Mouse (Mus musculus): ENCODE results near the gene Helq. TPM values are rescaled to one million over a fixed set of nuclear protein-coding genes. Genes with fewer than 3 reads are reported as not detected.

Gene Helq
- polyA plus RNA-seq, 1 experiment from 2014 or later, result 10.5 TPM

- no peaks in the 10 kb centered on the region for H3K36me3 ChIP-seq
- peaks cover 12% of the 10 kb centered on the region for H3K9me3 ChIP-seq
- H3K27me3 ChIP-seq (replicated peaks), result 0 out of 2 replicates have a peak, but pooled peaks cover 3% of the 10 kb centered on the region
- whole genome bisulfite sequencing, result 55% methylated on average over 8 of the region's 8 CpGs
- H3K27ac ChIP-seq (replicated peaks), result no peak overlapping the region
- no peak overlapping the region for H3K4me2 ChIP-seq
- H3K9ac ChIP-seq, result no peak overlapping the region
- H3K4me3 ChIP-seq, result no peak overlapping the region
- peaks cover 6% of the 10 kb centered on the region; the same call in 1 of the 2 replicates for H3K4me1 ChIP-seq
- ATAC-seq (ENCODE audit: extremely low read depth, insufficient number of reproducible peaks, low FRiP score, low TSS enrichment), result no peak
Observed at GRCm38 (mm10) chr5:100736919-100737318, 61.5 kb downstream of the Helq start.

- no peak overlapping the region for H3K27ac ChIP-seq (replicated peaks)
- H3K4me2 ChIP-seq, result no peak overlapping the region
- 66% methylated on average over 4 of the region's 4 CpGs for WGBS
- H3K27me3 ChIP-seq (replicated peaks), result 0 out of 2 replicates have a peak, but pooled peaks cover 3% of the 10 kb centered on the region
- no peak overlapping the region for H3K9ac ChIP-seq
- no peak for ATAC-seq (ENCODE audit: extremely low read depth, insufficient number of reproducible peaks, low FRiP score, low TSS enrichment)
- peaks cover 3% of the 10 kb centered on the region; the same call in 1 of the 2 replicates for H3K9me3 ChIP-seq
- H3K4me1 ChIP-seq, result peaks cover 6% of the 10 kb centered on the region; the same call in 1 of the 2 replicates
- no peak overlapping the region for H3K4me3 ChIP-seq
- H3K36me3 ChIP-seq, result no peaks in the 10 kb centered on the region
Observed at GRCm38 (mm10) chr5:100734535-100734934, 63.9 kb downstream of the Helq start.

GRCm38 (mm10) chr5:100728757-100729156 lies 69.6 kb downstream of the Helq start:
- Histone ChIP-seq H3K9me3 (peaks cover 3% of the 10 kb centered on the region), H3K36me3 (no peaks in the 10 kb centered on the region), H3K27me3 (replicated peaks) (no peaks in the 10 kb centered on the region), H3K4me1 (peaks cover 6% of the 10 kb centered on the region; the same call in 1 of the 2 replicates), H3K27ac (replicated peaks) (no peak overlapping the region), H3K9ac (no peak overlapping the region), H3K4me2 (no peak overlapping the region), H3K4me3 (no peak overlapping the region)
- ATAC-seq (ENCODE audit: extremely low read depth, insufficient number of reproducible peaks, low FRiP score, low TSS enrichment), result no peak
- WGBS, result 76% methylated on average over 13 of the region's 13 CpGs

GRCm38 (mm10) chr5:100726001-100726400 lies 72.4 kb downstream of the Helq start:
- H3K4me3 ChIP-seq, result no peak overlapping the region
- no peak for ATAC-seq (ENCODE audit: extremely low read depth, insufficient number of reproducible peaks, low FRiP score, low TSS enrichment)
- H3K4me2 ChIP-seq, result no peak overlapping the region
- H3K9me3 ChIP-seq, result peaks cover 4% of the 10 kb centered on the region
- no peaks in the 10 kb centered on the region for H3K4me1 ChIP-seq
- no peaks in the 10 kb centered on the region for H3K36me3 ChIP-seq
- WGBS, result 75% methylated on average over 4 of the region's 4 CpGs
- no peak overlapping the region for H3K9ac ChIP-seq
- no peak overlapping the region for H3K27ac ChIP-seq (replicated peaks)
- H3K27me3 ChIP-seq (replicated peaks), result 0 out of 2 replicates have a peak, but pooled peaks cover 8% of the 10 kb centered on the region

- H3K27me3 ChIP-seq (replicated peaks), result peaks cover 36% of the 10 kb centered on the region
- under 1% methylated on average over 43 of the region's 56 CpGs for WGBS
- H3K27ac ChIP-seq (replicated peaks), result no peak within 1 kb of the TSS
- peak within 1 kb of the TSS; percentile 79 for H3K9ac ChIP-seq
- H3K36me3 ChIP-seq, result no peaks in the 10 kb centered on the region
- H3K9me3 ChIP-seq, result peaks cover 4% of the 10 kb centered on the region
- H3K4me3 ChIP-seq, result peak within 1 kb of the TSS; percentile 65
- no peak; the same call in 1 of the 2 replicates for ATAC-seq (ENCODE audit: extremely low read depth, insufficient number of reproducible peaks, low FRiP score, low TSS enrichment)
- 0 out of 2 replicates have a peak, but pooled peaks cover 8% of the 10 kb centered on the region for H3K4me1 ChIP-seq
- peak within 1 kb of the TSS; percentile 97 for H3K4me2 ChIP-seq
Observed at GRCm38 (mm10) chr5:100719235-100720088, 78.9 kb downstream of the Helq start, which contains the start of gene Hpse. Gene Hpse, minus strand, starts transcription at chr5:100719716.

GRCm38 (mm10) chr5:100716762-100717161 lies 81.6 kb downstream of the Helq start:
- Histone ChIP-seq H3K4me1 (peaks cover 8% of the 10 kb centered on the region; the same call in 1 of the 2 replicates), H3K27me3 (replicated peaks) (peaks cover 32% of the 10 kb centered on the region), H3K4me2 (no peak overlapping the region), H3K36me3 (no peaks in the 10 kb centered on the region), H3K27ac (replicated peaks) (no peak overlapping the region), H3K9me3 (no peaks in the 10 kb centered on the region), H3K4me3 (no peak overlapping the region), H3K9ac (no peak overlapping the region)
- no peak for ATAC-seq (ENCODE audit: extremely low read depth, insufficient number of reproducible peaks, low FRiP score, low TSS enrichment)
- 91% methylated on average over 15 of the region's 15 CpGs for WGBS

Other genes with a start within 250 kb of the Helq start
- gene Plac8, start 226.4 kb downstream of the Helq start, polyA plus RNA-seq (2015; fragmentation: Nextera tagmentation; extraction: Ambion mirVana), result 5.7 and 5.8 TPM in 2 replicates
- gene Coq2, start 123.5 kb downstream of the Helq start, polyA plus RNA-seq (2015; fragmentation: Nextera tagmentation; extraction: Ambion mirVana), result 60.5 and 67.9 TPM in 2 replicates
- gene Hpse, start 78.9 kb downstream of the Helq start, polyA plus RNA-seq (2015; fragmentation: Nextera tagmentation; extraction: Ambion mirVana), result 1.2 and 1.4 TPM in 2 replicates
- 128 and 148 TPM in 2 replicates for gene Mrps18c, start within 50 bp of the Helq start, polyA plus RNA-seq (2015; fragmentation: Nextera tagmentation; extraction: Ambion mirVana)
- 26.0 and 31.8 TPM in 2 replicates for gene Abraxas1, start 22.4 kb upstream of the Helq start, polyA plus RNA-seq (2015; fragmentation: Nextera tagmentation; extraction: Ambion mirVana)
- gene Gpat3, start 47.1 kb upstream of the Helq start, polyA plus RNA-seq (2015; fragmentation: Nextera tagmentation; extraction: Ambion mirVana), result 9.0 and 13.5 TPM in 2 replicates